Mouse (Mus musculus) ES-E14 (cell line): ENCODE measurements around the gene Tet2. TPM values are rescaled to one million over a fixed set of nuclear protein-coding genes. Genes with fewer than 3 reads are reported as not detected.
A peak's percentile ranks its signal among the peaks of the same experiment; 100 is the strongest.

Experiments
- DNase-seq: peaks from one replicate; pipeline ENCODE4 v3.0.0-alpha.2; 2013; ENCODE audit warnings: low read depth, low spot score
- H3K27ac ChIP-seq: 2 replicates; pipeline ENCODE4 v1.5.1; 2012; ENCODE audit warnings: low read depth, mild to moderate bottlenecking, low read length, moderate library complexity, mixed read lengths; ENCODE audit not compliant: poor library complexity, insufficient read depth, severe bottlenecking
- H3K36me3 ChIP-seq: 2 replicates; pipeline ENCODE4 v1.6.1; 2012; ENCODE audit warnings: mild to moderate bottlenecking, low read length, moderate library complexity, mixed read lengths; ENCODE audit not compliant: control insufficient read depth, poor library complexity, insufficient read depth, severe bottlenecking
- H3K4me1 ChIP-seq, 2 experiments: fragments of 150-350 bp in 1 of 2; sonication (generic) in 1 of 2; 2 replicates each; pipeline ENCODE4 v1.6.1; 2012; ENCODE audit warnings: low read length in 2 of 2, mild to moderate bottlenecking in 1 of 2, mixed read lengths in 1 of 2; ENCODE audit not compliant: control insufficient read depth in 2 of 2, insufficient read depth in 2 of 2, poor library complexity in 1 of 2
- H3K4me3 ChIP-seq, 2 experiments: fragments of 150-350 bp in 1 of 2; sonication (generic) in 1 of 2; 2 replicates each; pipeline ENCODE4 v1.5.1; 2012; ENCODE audit warnings: low read length in 2 of 2, low read depth in 1 of 2, mild to moderate bottlenecking in 1 of 2, mixed read lengths in 1 of 2; ENCODE audit not compliant: insufficient read depth in 1 of 2, poor library complexity in 1 of 2, severe bottlenecking in 1 of 2
- H3K9ac ChIP-seq: 2 replicates; pipeline ENCODE4 v1.6.1; 2012; ENCODE audit warnings: low read depth, mild to moderate bottlenecking, low read length, mixed read lengths; ENCODE audit not compliant: poor library complexity, insufficient read depth, severe bottlenecking
- H3K9me3 ChIP-seq: fragments of 150-350 bp; sonication (generic); 2 replicates; pipeline ENCODE4 v1.6.1; 2012; ENCODE audit warnings: low read depth, mild to moderate bottlenecking, low read length; ENCODE audit not compliant: control insufficient read depth, insufficient read depth
- CHD2 ChIP-seq: IDR thresholded peaks from 2 replicates; pipeline ENCODE4 v1.6.1; 2014; ENCODE audit warnings: mild to moderate bottlenecking, low read depth, low read length, inconsistent platforms
- HCFC1 ChIP-seq: IDR thresholded peaks from 2 replicates; pipeline ENCODE4 v1.6.1; 2012; ENCODE audit warnings: low read length, inconsistent platforms, borderline replicate concordance; ENCODE audit not compliant: insufficient read depth
- MAFK ChIP-seq: IDR thresholded peaks from 2 replicates; pipeline ENCODE4 v1.6.1; 2014; ENCODE audit warnings: mild to moderate bottlenecking, low read depth, low read length, inconsistent platforms; ENCODE audit not compliant: insufficient read depth
- ZC3H11A ChIP-seq: IDR thresholded peaks from 2 replicates; pipeline ENCODE4 v1.6.1; 2012; ENCODE audit warnings: low read depth, mild to moderate bottlenecking, inconsistent platforms, low read length, borderline replicate concordance
- ZNF384 ChIP-seq: IDR thresholded peaks from 2 replicates; pipeline ENCODE4 v1.6.1; 2012; ENCODE audit warnings: low read depth, low read length, inconsistent platforms
- in situ Hi-C, 2 experiments: fragments of 600-800 bp; cut with MboI; formaldehyde crosslinking; loops; one replicate each; pipeline ENCODE4 v1.15.1; 2025; ENCODE audit warnings: low sequenced_read_pairs in 2 of 2, inconsistent platforms in 1 of 2; ENCODE audit not compliant: unreplicated experiment in 2 of 2
- total RNA-seq: library from RNA; depleted of rRNA; stranded (reverse); fragments of 300-350 nt; gene quantifications from 2 replicates; pipeline ENCODE4 v1.2.3, GENCODE M21; 2012

The Tet2 gene
- total RNA-seq, 1 experiment = 86.9 TPM

GRCm38 (mm10) chr3:133535644-133536043, 9.3 kb downstream of the Tet2 start:
- no peak for DNase-seq
- Histone ChIP-seq H3K36me3 (0 out of 2 replicates have a peak, but pooled peaks cover 3% of the 10 kb centered on the region), H3K4me1 (peaks cover 3 to 12% of the 10 kb centered on the region in 2 experiments), H3K9me3 (no peaks in the 10 kb centered on the region), H3K4me3 (0 out of 4 replicates have a peak overlapping the region, but pooled peaks of 1 of the 2 experiments have one; percentile 7), H3K27ac (peak overlapping the region; percentile 89), H3K9ac (peak overlapping the region; percentile 64; the same call in 1 of the 2 replicates)
- in situ Hi-C loops = no loop called here
- TF ChIP-seq ZNF384 (no peak), CHD2 (no peak), MAFK (no peak), ZC3H11A (no peak), HCFC1 (no peak)

GRCm38 (mm10) chr3:133534066-133534465, 10.9 kb downstream of the Tet2 start:
- peak; percentile 92 for DNase-seq
- no peaks in the 10 kb centered on the region for H3K9me3 ChIP-seq
- peaks cover 3 to 14% of the 10 kb centered on the region in 2 experiments for H3K4me1 ChIP-seq
- H3K36me3 ChIP-seq = 0 out of 2 replicates have a peak, but pooled peaks cover 3% of the 10 kb centered on the region
- in situ Hi-C loops = no loop called here
- H3K4me3 ChIP-seq = peak overlapping the region; percentile 27 to 49
- H3K27ac ChIP-seq = peak overlapping the region; percentile 100
- TF ChIP-seq ZC3H11A (no peak), HCFC1 (no peak), CHD2 (no peak), ZNF384 (no peak), MAFK (no peak)
- peak overlapping the region; percentile 58; the same call in 1 of the 2 replicates for H3K9ac ChIP-seq

- Histone ChIP-seq H3K9ac (peak overlapping the region; percentile 67; the same call in 1 of the 2 replicates), H3K36me3 (0 out of 2 replicates have a peak, but pooled peaks cover 3% of the 10 kb centered on the region), H3K27ac (peak overlapping the region; percentile 100), H3K4me1 (peaks cover 3 to 12% of the 10 kb centered on the region in 2 experiments), H3K4me3 (peak overlapping the region; percentile 27 to 49), H3K9me3 (no peaks in the 10 kb centered on the region)
- no peak for DNase-seq
- no peak for TF ChIP-seq HCFC1
- TF ChIP-seq ZNF384 = no peak
- TF ChIP-seq CHD2 = no peak
- no peak for TF ChIP-seq ZC3H11A
- TF ChIP-seq MAFK = no peak
- in situ Hi-C loops = no loop called here
These were observed 11.5 kb downstream of the Tet2 start for GRCm38 (mm10) chr3:133533272-133533995.

DNA sequence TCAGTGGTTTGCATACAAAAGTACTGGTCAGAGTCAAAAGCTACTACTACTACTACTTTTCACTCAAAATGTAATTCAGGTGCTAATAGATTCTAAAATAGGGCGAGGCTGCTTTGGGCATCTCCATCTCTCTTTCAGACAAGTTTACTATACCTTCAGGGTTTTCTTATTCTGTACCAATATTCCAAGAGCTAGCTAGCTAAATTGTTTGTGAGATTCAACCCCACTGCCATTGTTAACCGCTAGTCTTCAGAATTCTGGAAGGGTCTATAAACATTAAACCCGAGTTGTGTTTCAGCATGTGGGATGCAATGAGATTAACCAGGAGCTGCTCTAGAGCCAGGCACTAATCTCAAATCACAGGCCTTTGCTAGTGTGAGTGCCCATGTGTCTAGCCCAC, 12.1 kb downstream of the Tet2 start:
- TF ChIP-seq HCFC1 (no peak), CHD2 (no peak), ZNF384 (no peak)
- H3K9me3 ChIP-seq = no peaks in the 10 kb centered on the region

More for the DNA sequence above, 12.1 kb downstream of the Tet2 start:
- peak overlapping the region; percentile 100 for H3K27ac ChIP-seq
- no peak for DNase-seq
- in situ Hi-C loops = no loop called here
- H3K36me3 ChIP-seq = 0 out of 2 replicates have a peak, but pooled peaks cover 3% of the 10 kb centered on the region
- H3K9ac ChIP-seq = peak overlapping the region; percentile 67; the same call in 1 of the 2 replicates
- H3K4me3 ChIP-seq = peak overlapping the region; percentile 5 to 49; a peak in 2 of 4 replicates
- peaks cover 3 to 10% of the 10 kb centered on the region in 2 experiments for H3K4me1 ChIP-seq
